Mouse (Mus musculus) small intestine, adult 2 months (tissue): ENCODE data around the gene Gadd45g. TPM values are rescaled to one million over a fixed set of nuclear protein-coding genes. Genes with fewer than 3 reads are reported as not detected.

Source experiments
- H3K27ac ChIP-seq: fragments of 200-500 bp; 2 replicates; pipeline ENCODE4 v1.5.1; 2012; ENCODE audit warnings: low read depth, low read length, control low read depth, inconsistent platforms; ENCODE audit not compliant: insufficient read depth
- H3K27me3 ChIP-seq: fragments of 200-500 bp; 2 replicates; pipeline ENCODE4 v1.6.1; 2012; ENCODE audit warnings: mild to moderate bottlenecking, moderate library complexity, low read length, inconsistent platforms; ENCODE audit not compliant: control insufficient read depth, insufficient read depth
- H3K36me3 ChIP-seq: fragments of 200-500 bp; 2 replicates; pipeline ENCODE4 v1.6.1; 2012; ENCODE audit warnings: mild to moderate bottlenecking, low read length, control low read depth, inconsistent platforms; ENCODE audit not compliant: control insufficient read depth, insufficient read depth
- H3K4me1 ChIP-seq: fragments of 200-500 bp; 2 replicates; pipeline ENCODE4 v1.6.1; 2012; ENCODE audit warnings: low read length, inconsistent platforms, mixed read lengths; ENCODE audit not compliant: control insufficient read depth, insufficient read depth, insufficient read length
- H3K4me3 ChIP-seq: fragments of 200-500 bp; 2 replicates; pipeline ENCODE4 v1.5.1; 2012; ENCODE audit warnings: low read depth, mild to moderate bottlenecking, control low read depth, inconsistent platforms, low read length, moderate library complexity
- CTCF ChIP-seq: fragments of 200-500 bp; IDR thresholded peaks from 2 replicates; pipeline ENCODE4 v1.5.1; 2012; ENCODE audit warnings: low read depth, mild to moderate bottlenecking, control low read depth, inconsistent platforms, low read length, moderate library complexity, mixed read lengths; ENCODE audit not compliant: insufficient replicate concordance, insufficient read length; ENCODE audit errors: extremely low read depth
- POLR2A ChIP-seq: fragments of 200-500 bp; IDR thresholded peaks from 2 replicates; pipeline ENCODE4 v1.6.1; 2012; ENCODE audit warnings: low read depth, mild to moderate bottlenecking, control low read depth, inconsistent platforms, low read length, moderate library complexity
- WGBS: fragments of 180-500 bp; shearing (Covaris S2); methylation state at CpG from one replicate; pipeline ENCODE4 v1.1.7; 2018; 5-methylcytosine and 5-hydroxymethylcytosine counted together
- polyA plus RNA-seq: library from polyadenylated mRNA; depleted of rRNA; stranded (reverse); fragments of >200 nt; gene quantifications from 2 replicates; pipeline ENCODE4 v1.2.3, GENCODE M21; 2012

Gadd45g gene
- polyA plus RNA-seq, 1 experiment = 42.2 TPM

- 71% methylated on average over 4 of the region's 4 CpGs for WGBS
- Histone ChIP-seq H3K4me1 (peaks cover 10% of the 10 kb centered on the region), H3K27me3 (no peaks in the 10 kb centered on the region), H3K4me3 (no peak overlapping the region), H3K27ac (no peak overlapping the region), H3K36me3 (no peaks in the 10 kb centered on the region)
- TF ChIP-seq CTCF (no peak), POLR2A (no peak)
Observed at GRCm38 (mm10) chr13:51880019-51880418, 33.5 kb downstream of the Gadd45g start.

GRCm38 (mm10) chr13:51881271-51882128 is 35.0 kb downstream of the Gadd45g start:
- no peak overlapping the region for H3K27ac ChIP-seq
- H3K4me1 ChIP-seq = peaks cover 15% of the 10 kb centered on the region
- 31% methylated on average over 11 of the region's 11 CpGs for whole genome bisulfite sequencing
- no peak overlapping the region for H3K4me3 ChIP-seq
- TF ChIP-seq POLR2A (no peak), CTCF (no peak)
- H3K27me3 ChIP-seq = no peaks in the 10 kb centered on the region
- no peaks in the 10 kb centered on the region for H3K36me3 ChIP-seq

- WGBS = 88% methylated on average over 3 of the region's 3 CpGs
- Histone ChIP-seq H3K27ac (no peak overlapping the region), H3K4me3 (no peak overlapping the region), H3K36me3 (no peaks in the 10 kb centered on the region), H3K4me1 (peaks cover 15% of the 10 kb centered on the region), H3K27me3 (no peaks in the 10 kb centered on the region)
- no peak for TF ChIP-seq CTCF
- no peak for TF ChIP-seq POLR2A
Observed at GRCm38 (mm10) chr13:51882218-51882617, 35.7 kb downstream of the Gadd45g start.

- TF ChIP-seq POLR2A = no peak
- no peak overlapping the region for H3K27ac ChIP-seq
- no peak overlapping the region for H3K4me3 ChIP-seq
- 50% methylated on average over 5 of the region's 5 CpGs for WGBS
- peaks cover 15% of the 10 kb centered on the region for H3K4me1 ChIP-seq
- no peaks in the 10 kb centered on the region for H3K36me3 ChIP-seq
- H3K27me3 ChIP-seq = no peaks in the 10 kb centered on the region
Observed at GRCm38 (mm10) chr13:51884250-51884649, 37.8 kb downstream of the Gadd45g start.

GRCm38 (mm10) chr13:51885594-51885993 is 39.1 kb downstream of the Gadd45g start:
- WGBS = 88% methylated on average over 10 of the region's 10 CpGs
- no peak overlapping the region for H3K4me3 ChIP-seq
- no peaks in the 10 kb centered on the region for H3K36me3 ChIP-seq
- no peaks in the 10 kb centered on the region for H3K27me3 ChIP-seq
- peaks cover 15% of the 10 kb centered on the region for H3K4me1 ChIP-seq
- TF ChIP-seq POLR2A (no peak), CTCF (no peak)
- H3K27ac ChIP-seq = no peak overlapping the region

GRCm38 (mm10) chr13:51886085-51886484 is 39.6 kb downstream of the Gadd45g start:
- no peak overlapping the region for H3K27ac ChIP-seq
- H3K36me3 ChIP-seq = no peaks in the 10 kb centered on the region
- 29% methylated on average over 6 of the region's 6 CpGs for WGBS
- no peaks in the 10 kb centered on the region for H3K27me3 ChIP-seq
- H3K4me1 ChIP-seq = peaks cover 15% of the 10 kb centered on the region
- no peak overlapping the region for H3K4me3 ChIP-seq
- TF ChIP-seq CTCF = no peak
- TF ChIP-seq POLR2A = no peak

GRCm38 (mm10) chr13:51886723-51887122 is 40.2 kb downstream of the Gadd45g start:
- Histone ChIP-seq H3K4me1 (peaks cover 11% of the 10 kb centered on the region), H3K27ac (no peak overlapping the region), H3K27me3 (no peaks in the 10 kb centered on the region), H3K4me3 (no peak overlapping the region), H3K36me3 (no peaks in the 10 kb centered on the region)
- TF ChIP-seq POLR2A (no peak), CTCF (no peak)
- 72% methylated on average over 10 of the region's 10 CpGs for WGBS

- no peak overlapping the region for H3K4me3 ChIP-seq
- H3K27ac ChIP-seq = no peak overlapping the region
- H3K36me3 ChIP-seq = no peaks in the 10 kb centered on the region
- WGBS = 85% methylated on average over 2 of the region's 2 CpGs
- no peaks in the 10 kb centered on the region for H3K27me3 ChIP-seq
- H3K4me1 ChIP-seq = peaks cover 5% of the 10 kb centered on the region; the same call in 1 of the 2 replicates
- TF ChIP-seq CTCF (no peak), POLR2A (no peak)
Observed at GRCm38 (mm10) chr13:51888426-51888825, 41.9 kb downstream of the Gadd45g start.
